Mouse (Mus musculus) left cerebral cortex, adult 6 months (tissue): Measurements from ENCODE around the gene Kctd4. TPM values are rescaled to one million over a fixed set of nuclear protein-coding genes. Genes with fewer than 3 reads are reported as not detected.

Experiments
- long read RNA-seq, 2 experiments: library from polyadenylated mRNA; unstranded; transcript quantifications; one replicate each; pipeline ENCODE4 v2.0.0; 2019 to 2020
- polyA plus RNA-seq: library from polyadenylated mRNA; unstranded; fragments of <200 nt; fragmentation: Nextera tagmentation; gene quantifications from 2 replicates; pipeline ENCODE4 v1.2.3, GENCODE M21; 2021

Gene Kctd4
- polyA plus RNA-seq: 6.8 and 12.0 TPM in 2 replicates
- long read RNA-seq, experiment 1, partial matches to known transcripts: 0 of 80 reads
- long read RNA-seq, experiment 1, other reads (novel, unspliced or antisense): 80 of 80 reads
- long read RNA-seq, experiment 2, partial matches to known transcripts: 0 of 50 reads
- long read RNA-seq, experiment 2, other reads (novel, unspliced or antisense): 50 of 50 reads

DNA sequence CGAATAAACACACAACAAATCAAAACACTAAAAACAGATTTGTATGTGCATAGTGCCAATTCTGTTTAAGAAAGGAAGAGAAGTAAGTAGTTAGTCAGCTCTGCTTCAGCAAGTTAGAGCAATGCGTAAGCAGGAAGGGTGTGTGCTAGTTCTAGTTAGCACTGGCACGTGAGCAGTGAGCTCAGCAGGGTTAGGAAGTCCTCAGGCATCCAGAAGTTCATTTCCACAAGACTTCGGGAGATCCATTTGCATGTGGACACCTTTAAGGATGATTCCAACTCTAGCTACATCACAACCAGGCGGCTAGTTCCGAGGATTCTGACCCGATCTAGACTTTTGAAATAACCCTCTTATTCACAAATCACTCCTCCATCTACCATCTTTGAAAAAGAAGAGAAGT, at the start of gene Kctd4:
Gene Kctd4, plus strand, starts transcription at position 244 of the 400 bp plus-strand sequence.

DNA sequence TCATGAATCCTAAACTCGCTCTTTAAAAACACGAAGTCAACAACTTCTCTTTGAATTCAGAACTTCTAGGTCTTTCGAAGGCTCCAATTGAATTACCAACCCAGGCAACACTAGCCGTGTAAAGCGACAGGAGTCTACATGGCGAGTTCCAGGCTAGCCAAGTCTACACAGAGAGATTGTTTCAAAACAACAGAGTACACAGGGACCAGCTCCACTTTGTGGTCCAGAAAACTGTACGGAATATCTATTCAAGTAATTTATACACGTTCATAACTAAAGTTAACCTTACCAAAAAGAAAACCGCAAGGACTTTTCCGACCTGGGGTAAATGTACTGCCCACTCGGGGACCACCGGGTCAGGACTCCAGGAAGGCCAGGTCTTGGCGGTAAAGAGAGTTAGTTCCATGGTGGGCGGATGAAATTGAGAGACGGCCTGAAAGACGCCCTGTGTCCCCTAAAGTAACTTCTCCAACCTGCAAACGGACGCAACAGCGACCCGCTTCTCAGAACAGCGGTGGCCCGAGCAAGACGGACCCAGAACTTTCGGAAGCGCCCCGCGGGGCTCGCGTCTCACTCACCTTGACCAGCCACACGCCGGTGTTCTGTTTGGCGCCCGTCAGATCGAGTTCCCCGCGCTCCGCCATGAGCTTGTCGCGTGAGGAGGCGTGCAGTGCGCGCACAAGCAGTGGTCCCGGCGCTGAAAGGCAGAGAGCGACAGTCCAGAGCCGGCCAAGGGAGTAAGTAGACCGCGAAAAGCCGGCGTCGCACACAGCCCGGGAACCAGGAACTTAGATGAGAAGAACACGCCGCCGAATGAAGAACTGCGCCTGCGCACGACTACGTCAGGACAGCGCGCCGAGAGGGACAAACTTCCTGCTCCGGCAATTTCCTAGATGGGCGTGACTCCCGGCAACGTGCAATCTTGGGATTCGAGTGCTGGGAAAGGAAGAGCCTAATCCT, 55.6 kb downstream of the Kctd4 start, which contains the start of gene Gtf2f2:
Gene Gtf2f2, minus strand, starts transcription at position 764 of the 960 bp plus-strand sequence.

Other genes with a start within 250 kb of the Kctd4 start
- gene Cog3, start 200.5 kb upstream of the Kctd4 start, polyA plus RNA-seq: 7.6 and 8.5 TPM in 2 replicates
- 2.6 and 3.4 TPM in 2 replicates for gene Slc25a30, start 168.0 kb upstream of the Kctd4 start, polyA plus RNA-seq
- gene Tpt1, start 109.9 kb upstream of the Kctd4 start, polyA plus RNA-seq: 1,930 and 1,940 TPM in 2 replicates
- gene Gtf2f2, start 55.9 kb downstream of the Kctd4 start, polyA plus RNA-seq: 19.1 and 21.7 TPM in 2 replicates
- 6.7 and 7.0 TPM in 2 replicates for gene Gpalpp1, start 155.8 kb downstream of the Kctd4 start, polyA plus RNA-seq
- 5.4 and 5.7 TPM in 2 replicates for gene Nufip1, start 155.9 kb downstream of the Kctd4 start, polyA plus RNA-seq